Mouse (Mus musculus): Measurements from ENCODE around the gene 2010111I01Rik.

Gene 2010111I01Rik

DNA sequence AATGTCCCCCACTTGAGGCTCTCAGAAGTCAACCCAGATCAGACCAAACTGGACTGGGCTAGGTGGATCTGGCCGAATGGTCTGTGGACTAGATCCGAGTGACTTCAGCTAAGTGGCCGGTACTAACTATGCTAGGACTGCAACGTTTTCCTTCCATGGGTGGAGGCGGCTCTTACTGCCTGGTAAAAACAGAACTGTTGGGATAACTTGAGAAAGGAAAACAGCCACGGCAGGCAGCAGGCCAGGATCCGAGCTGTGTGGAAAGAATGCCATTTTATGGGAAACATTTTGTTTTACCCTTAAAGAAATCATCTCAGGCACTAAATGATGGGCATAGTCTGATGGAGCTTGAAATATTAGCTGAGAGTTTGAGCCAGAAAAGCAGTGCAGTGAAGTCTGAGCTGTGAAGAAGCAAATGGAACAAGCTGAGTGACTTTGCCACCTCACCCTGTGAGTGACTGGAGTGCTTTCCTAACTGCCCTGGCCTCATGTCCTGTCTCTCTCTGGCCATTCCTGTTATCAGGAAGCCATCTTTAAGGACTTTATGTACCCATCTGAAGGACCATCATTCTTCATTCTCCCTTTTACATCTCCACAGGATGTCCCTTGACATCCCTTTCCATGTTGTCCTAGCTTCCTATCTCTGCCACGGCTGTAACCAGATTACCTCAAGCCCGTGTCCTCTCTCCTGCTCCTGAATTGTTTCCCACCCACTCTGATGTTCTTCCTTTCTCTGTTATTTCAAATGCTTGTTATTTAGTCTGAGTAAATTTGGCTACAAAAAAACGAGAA is 277.9 kb downstream of the 2010111I01Rik start:
- DNase-seq (ENCODE audit: low spot score in 2 of 2) = no peak

- no peak for DNase-seq (ENCODE audit: low spot score in 2 of 2)
These were observed 278.9 kb downstream of the 2010111I01Rik start for GRCm38 (mm10) chr13:63243586-63243985.

DNA sequence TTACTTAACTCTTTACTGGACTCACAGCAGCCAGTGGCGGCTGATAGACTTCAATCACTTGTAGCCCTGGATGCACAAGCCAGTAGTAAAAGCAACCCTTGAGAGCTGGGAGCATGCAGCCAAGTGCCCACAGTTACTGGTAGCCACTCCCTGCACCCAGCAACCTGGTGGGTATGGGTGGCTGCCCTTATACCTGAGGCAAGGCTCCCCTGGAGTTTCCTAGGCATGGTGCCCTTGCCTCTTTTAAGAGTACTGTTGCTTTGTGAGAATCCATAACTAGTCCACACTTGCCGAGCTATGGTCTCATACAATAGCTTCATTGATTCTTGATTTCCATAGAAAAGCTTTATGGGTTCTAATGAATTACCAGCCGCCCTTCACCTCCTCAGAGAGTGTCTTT is 279.7 kb downstream of the 2010111I01Rik start:
- no peak for DNase-seq (ENCODE audit: low spot score in 2 of 2)

GRCm38 (mm10) chr13:63245218-63245617 is 280.5 kb downstream of the 2010111I01Rik start:
- DNase-seq (ENCODE audit: low spot score in 2 of 2) = no peak

GRCm38 (mm10) chr13:63245812-63246211 is 281.1 kb downstream of the 2010111I01Rik start:
- DNase-seq (ENCODE audit: low spot score in 2 of 2) = no peak

DNA sequence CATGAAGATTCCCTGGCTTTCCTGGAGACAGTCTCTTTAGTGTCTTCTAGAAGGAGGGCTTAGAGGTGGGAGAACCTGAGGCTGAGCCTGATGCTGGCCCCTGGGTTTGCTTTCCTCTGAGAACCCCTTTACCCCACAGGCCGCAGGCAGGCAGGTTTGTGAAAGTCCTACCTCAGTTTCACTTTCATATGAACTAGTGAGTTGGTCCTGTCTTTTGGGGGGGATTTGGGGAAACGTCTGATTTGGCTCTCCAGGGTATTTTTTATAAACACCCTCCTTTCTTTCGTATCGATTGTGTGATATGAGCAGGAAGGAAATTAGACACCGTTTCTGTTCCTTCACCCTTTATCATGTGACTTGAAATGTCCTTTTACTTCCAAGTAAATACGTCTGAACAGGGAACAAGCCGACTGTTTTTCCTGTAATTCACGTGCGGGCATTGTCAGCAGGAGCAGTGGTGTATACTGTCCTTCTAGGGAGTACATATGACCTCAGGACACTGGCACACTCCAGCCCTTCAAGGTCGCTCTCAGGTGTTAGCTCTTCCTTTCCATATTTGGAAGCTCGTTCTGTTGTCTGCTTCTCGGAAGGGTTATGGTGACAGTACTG is 281.7 kb downstream of the 2010111I01Rik start:
- no peak for DNase-seq (ENCODE audit: low spot score in 2 of 2)

DNA sequence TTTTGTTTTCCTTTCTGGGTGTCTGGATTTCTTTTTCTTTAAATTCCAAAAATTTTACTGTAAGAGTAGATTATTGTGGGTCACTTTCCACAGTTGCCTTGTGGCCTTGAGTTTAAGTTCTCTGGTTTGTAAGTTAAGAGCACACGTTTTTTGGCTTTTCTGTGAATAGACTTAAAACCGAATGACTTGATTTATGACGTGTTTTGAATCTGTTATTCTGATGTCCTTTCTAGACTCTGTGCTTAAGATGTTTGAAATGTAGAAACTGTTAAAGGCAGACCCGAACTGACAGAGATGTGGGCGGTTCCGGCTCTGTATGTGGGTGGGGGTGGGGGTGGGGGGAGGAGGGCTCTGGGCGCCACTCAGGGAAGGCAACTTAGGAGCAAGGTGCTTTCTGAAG is 282.3 kb downstream of the 2010111I01Rik start:
- DNase-seq (ENCODE audit: low spot score in 2 of 2) = no peak

DNA sequence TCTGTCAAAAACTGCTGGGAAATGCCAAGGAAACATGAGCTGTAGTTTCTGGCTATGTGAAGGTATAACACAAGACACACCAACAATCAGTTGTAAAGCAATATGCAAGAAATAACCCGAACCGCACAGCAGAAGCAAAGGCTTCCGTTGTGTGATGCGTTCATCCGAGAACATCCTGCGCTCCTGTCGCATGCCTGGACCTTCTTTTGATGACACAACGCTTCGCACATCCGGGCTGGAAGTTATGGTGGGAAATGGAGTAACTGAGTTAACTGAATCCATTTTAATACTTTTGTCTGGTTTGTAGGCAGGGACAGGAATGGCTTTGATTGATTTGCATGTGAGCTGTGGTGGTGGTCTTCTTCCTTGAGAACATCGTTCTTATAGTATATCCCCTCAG is 282.9 kb downstream of the 2010111I01Rik start:
- DNase-seq (ENCODE audit: low spot score in 2 of 2) = no peak

DNA sequence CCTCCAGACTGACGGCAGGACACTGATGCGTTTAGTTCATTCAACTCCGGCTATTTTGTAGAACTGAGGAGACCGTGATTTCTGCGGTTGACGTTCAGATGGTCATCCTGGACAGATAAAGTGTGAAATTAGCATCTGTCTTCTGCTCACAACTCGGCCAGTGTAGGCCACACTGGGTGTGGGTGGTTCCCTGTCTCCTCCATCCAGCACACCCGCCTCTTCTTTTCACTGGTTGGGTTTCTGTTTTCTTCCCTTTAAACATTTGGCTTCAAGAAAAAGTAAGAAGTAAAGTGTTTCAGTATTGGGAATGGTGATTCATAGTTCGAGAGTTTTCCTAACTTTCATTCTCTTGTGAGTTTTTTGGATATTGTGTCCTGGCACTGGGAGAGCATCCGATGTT is 283.6 kb downstream of the 2010111I01Rik start:
- DNase-seq (ENCODE audit: low spot score in 2 of 2) = no peak

- no peak for DNase-seq (ENCODE audit: low spot score in 2 of 2)
These were observed 284.5 kb downstream of the 2010111I01Rik start for GRCm38 (mm10) chr13:63249171-63249570.

- DNase-seq (ENCODE audit: low spot score in 2 of 2) = no peak
These were observed 285.2 kb downstream of the 2010111I01Rik start for GRCm38 (mm10) chr13:63249741-63250431.

GRCm38 (mm10) chr13:63250441-63250980 is 285.8 kb downstream of the 2010111I01Rik start:
- no peak for DNase-seq (ENCODE audit: low spot score in 2 of 2)

DNA sequence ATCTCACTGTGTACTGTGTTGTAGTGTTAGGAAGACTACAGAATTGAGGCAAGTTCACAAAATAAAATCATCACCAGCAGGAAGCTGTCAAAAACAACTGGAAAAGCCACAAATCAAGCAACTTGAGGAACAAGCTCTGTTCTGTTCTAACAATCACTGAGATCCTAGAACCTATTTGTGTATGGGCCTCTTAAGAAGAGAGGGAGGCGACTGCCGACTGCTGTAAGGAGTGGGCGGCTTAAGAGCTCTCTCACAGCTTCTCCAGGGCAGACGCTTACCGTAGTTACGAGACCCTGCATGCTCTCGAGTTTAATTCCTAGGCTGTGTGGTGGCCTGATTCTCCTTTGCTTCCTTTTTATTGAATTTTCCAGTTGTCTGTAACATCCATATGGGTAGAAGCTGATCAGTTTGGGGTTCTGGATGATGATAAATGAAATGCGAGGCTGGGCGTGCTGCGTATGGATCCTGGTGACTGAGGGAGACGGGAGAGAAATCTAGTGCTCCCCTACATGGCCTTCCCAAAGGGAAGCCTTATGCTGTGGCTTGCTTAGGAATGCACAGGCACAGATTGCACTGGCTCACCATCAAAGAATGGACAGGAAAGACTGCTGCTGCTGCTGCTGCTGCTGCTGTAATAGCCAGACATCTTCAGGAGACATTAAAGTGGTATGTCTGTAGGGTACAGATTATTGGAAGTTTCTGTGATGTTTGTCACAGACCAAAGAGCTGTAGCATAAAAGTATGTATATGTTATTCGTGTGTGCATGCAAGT is 286.6 kb downstream of the 2010111I01Rik start:
- DNase-seq (ENCODE audit: low spot score in 2 of 2) = no peak

- DNase-seq (ENCODE audit: low spot score in 2 of 2) = no peak
These were observed 287.8 kb downstream of the 2010111I01Rik start for GRCm38 (mm10) chr13:63252295-63253010.

DNA sequence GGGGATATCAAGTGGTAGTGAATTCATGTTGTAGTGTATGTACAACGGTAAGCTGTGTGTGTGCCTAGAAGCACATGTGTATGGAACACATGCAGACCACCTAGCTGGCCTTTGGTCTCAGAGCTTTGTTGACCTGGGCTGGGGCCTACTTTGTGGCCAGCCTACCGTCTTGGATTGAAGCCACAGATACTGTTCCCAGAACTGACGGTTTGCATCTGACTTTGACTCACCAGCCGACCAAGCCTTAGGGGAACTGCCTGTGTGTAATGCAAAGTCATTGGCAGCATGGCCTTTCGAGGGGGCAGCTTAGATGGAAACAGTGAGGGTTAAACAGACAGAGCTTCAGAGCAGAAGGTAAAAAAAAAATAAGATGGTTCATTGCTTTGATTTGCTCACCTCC is 288.5 kb downstream of the 2010111I01Rik start:
- DNase-seq (ENCODE audit: low spot score in 2 of 2) = no peak

GRCm38 (mm10) chr13:63253886-63254636 is 289.4 kb downstream of the 2010111I01Rik start:
- DNase-seq (ENCODE audit: low spot score in 2 of 2) = no peak

- no peak for DNase-seq (ENCODE audit: low spot score in 2 of 2)
These were observed 290.9 kb downstream of the 2010111I01Rik start for GRCm38 (mm10) chr13:63255519-63256011.

DNA sequence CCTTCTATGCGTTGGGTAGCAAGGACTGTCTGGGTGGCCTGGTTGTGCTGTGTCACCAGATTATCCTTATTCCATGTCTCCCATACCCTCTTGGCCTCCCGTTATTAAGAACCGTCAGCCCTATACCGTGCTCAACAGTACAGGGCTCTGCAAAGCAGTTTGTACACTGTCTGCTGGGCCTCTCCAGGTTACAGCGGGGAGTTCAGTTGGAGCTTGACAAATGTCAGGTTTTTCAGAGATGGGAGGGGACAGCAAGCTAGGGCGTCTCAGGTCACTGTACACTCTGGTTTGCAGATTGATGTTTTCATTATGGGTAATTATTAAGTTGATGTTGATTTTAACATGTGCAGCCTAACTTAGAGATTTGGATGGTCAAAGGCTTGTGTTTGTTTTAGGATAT is 291.5 kb downstream of the 2010111I01Rik start:
- DNase-seq (ENCODE audit: low spot score in 2 of 2) = no peak

- no peak for DNase-seq (ENCODE audit: low spot score in 2 of 2)
These were observed 292.1 kb downstream of the 2010111I01Rik start for GRCm38 (mm10) chr13:63256807-63257206.

GRCm38 (mm10) chr13:63258167-63258582 is 293.5 kb downstream of the 2010111I01Rik start:
- DNase-seq (ENCODE audit: low spot score in 2 of 2) = no peak
